Mouse (Mus musculus): Measurements from ENCODE around the gene Alkbh7. TPM values are rescaled to one million over a fixed set of nuclear protein-coding genes. Genes with fewer than 3 reads are reported as not detected.

Alkbh7 gene
- polyA plus RNA-seq, 1 experiment from 2014 or later: 41.0 TPM

GRCm38 (mm10) chr17:57011236-57012141, 14.3 kb downstream of the Alkbh7 start, which contains the start of the genes Gtf2f1 and Gm17949:
TSS of gene Gtf2f1 (minus strand) at chr17:57011288.
TSS of gene Gm17949 (plus strand) at chr17:57011469.
- Histone ChIP-seq H3K9me3 (replicated peaks) (no peaks in the 10 kb centered on the region), H3K4me1 (peaks cover 24% of the 10 kb centered on the region), H3K4me2 (peak within 1 kb of the TSS; percentile 93), H3K4me3 (peak within 1 kb of the TSS; percentile 73), H3K9ac (peak within 1 kb of the TSS; percentile 82), H3K36me3 (ENCODE audit: poor library complexity, severe bottlenecking) (peaks cover 28% of the 10 kb centered on the region), H3K27ac (peak within 1 kb of the TSS; percentile 91), H3K27me3 (no peaks in the 10 kb centered on the region)
- WGBS: under 1% methylated on average over 51 of the region's 51 CpGs
- peak; percentile 91 for ATAC-seq

- Histone ChIP-seq H3K9ac (peak overlapping the region; percentile 79), H3K9me3 (replicated peaks) (no peaks in the 10 kb centered on the region), H3K4me1 (peaks cover 24% of the 10 kb centered on the region), H3K27me3 (no peaks in the 10 kb centered on the region), H3K4me3 (peak overlapping the region; percentile 73), H3K27ac (peak overlapping the region; percentile 91; the same call in 1 of the 2 replicates), H3K4me2 (peak overlapping the region; percentile 76), H3K36me3 (ENCODE audit: poor library complexity, severe bottlenecking) (peaks cover 20% of the 10 kb centered on the region)
- 74% methylated on average over 13 of the region's 13 CpGs for WGBS
- ATAC-seq: no peak
Observed at GRCm38 (mm10) chr17:57012245-57012795, 15.2 kb downstream of the Alkbh7 start.

- Histone ChIP-seq H3K9ac (no peak overlapping the region), H3K9me3 (replicated peaks) (no peaks in the 10 kb centered on the region), H3K27ac (no peak overlapping the region), H3K4me1 (no peaks in the 10 kb centered on the region), H3K4me3 (no peak overlapping the region), H3K27me3 (no peaks in the 10 kb centered on the region), H3K4me2 (no peak overlapping the region), H3K36me3 (ENCODE audit: poor library complexity, severe bottlenecking) (peaks cover 56% of the 10 kb centered on the region)
- ATAC-seq: no peak
- WGBS: 86% methylated on average over 2 of the region's 2 CpGs
Observed at GRCm38 (mm10) chr17:57019693-57020092, 22.6 kb downstream of the Alkbh7 start.

DNA sequence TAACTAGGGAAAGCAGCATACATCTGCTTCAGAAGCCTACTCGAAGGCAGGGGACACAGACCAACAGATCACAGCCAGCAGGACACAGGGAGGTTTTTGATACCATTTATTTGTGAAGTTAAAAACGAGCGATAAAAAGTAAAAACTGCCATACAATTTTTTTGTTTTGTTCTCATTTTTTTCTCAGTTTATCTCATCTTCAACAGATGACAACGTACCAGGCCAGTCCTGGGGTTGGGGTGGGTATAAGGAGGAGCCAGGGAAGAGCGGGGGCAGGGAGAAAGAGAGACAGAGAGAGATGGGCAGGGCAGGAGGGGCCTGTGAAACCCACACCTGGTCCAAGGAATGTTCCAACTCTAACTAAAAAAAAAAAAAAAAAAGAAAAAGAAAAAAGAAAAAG, 23.8 kb downstream of the Alkbh7 start:
- H3K27ac ChIP-seq: no peak overlapping the region
- no peak overlapping the region for H3K4me3 ChIP-seq
- H3K9me3 ChIP-seq (replicated peaks): no peaks in the 10 kb centered on the region
- no peak overlapping the region for H3K9ac ChIP-seq
- no peak overlapping the region for H3K4me2 ChIP-seq
- ATAC-seq: no peak
- H3K4me1 ChIP-seq: no peaks in the 10 kb centered on the region
- 94% methylated on average over 5 of the region's 5 CpGs for WGBS
- H3K27me3 ChIP-seq: no peaks in the 10 kb centered on the region
- H3K36me3 ChIP-seq (ENCODE audit: poor library complexity, severe bottlenecking): peaks cover 68% of the 10 kb centered on the region

DNA sequence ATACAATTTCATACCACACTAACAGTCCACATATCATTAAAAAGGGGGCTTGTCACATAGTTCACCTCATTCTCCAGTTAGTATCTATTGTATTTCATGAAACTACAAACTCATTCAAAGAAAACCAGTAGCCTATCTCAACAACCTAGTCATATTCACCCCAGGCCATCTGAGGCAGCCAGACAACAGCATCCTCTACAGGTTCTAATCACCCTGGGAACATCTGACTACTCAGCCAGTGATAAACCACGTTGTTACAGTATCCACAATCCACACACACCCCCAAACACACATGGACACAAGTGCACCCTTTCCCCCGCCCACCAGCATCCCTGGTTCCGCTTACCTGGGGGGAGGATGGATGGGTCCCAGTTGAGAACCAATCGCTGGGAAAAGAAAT, 30.3 kb downstream of the Alkbh7 start:
- Histone ChIP-seq H3K27ac (no peak overlapping the region), H3K9me3 (replicated peaks) (no peaks in the 10 kb centered on the region), H3K4me2 (no peak overlapping the region), H3K4me3 (no peak overlapping the region), H3K27me3 (no peaks in the 10 kb centered on the region), H3K4me1 (peaks cover 19% of the 10 kb centered on the region), H3K9ac (no peak overlapping the region), H3K36me3 (ENCODE audit: poor library complexity, severe bottlenecking) (peaks cover 65% of the 10 kb centered on the region)
- no peak for ATAC-seq
- WGBS: 92% methylated on average over 4 of the region's 4 CpGs

DNA sequence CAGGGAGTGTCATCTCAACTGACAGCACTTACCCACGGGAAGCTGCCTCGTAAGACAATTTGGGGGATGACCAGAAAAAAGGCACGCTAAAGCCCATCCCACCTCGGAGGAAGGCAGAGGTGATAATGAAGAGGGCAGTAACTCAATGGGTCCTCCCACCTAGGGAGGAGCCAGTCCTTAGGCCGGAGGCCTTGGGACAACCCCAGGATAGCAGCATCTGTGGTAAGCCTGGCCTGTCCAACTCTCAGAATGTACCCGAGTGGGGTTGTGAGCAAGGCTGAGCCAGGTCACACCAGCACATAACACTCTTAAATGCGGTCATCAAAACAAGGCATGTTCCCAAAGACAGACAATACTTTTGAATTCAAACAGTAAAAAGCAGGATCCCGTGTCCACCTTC, 32.6 kb downstream of the Alkbh7 start:
- Histone ChIP-seq H3K27ac (no peak overlapping the region), H3K36me3 (ENCODE audit: poor library complexity, severe bottlenecking) (peaks cover 43% of the 10 kb centered on the region), H3K9ac (peak overlapping the region; percentile 99), H3K4me1 (peaks cover 21% of the 10 kb centered on the region), H3K4me2 (peak overlapping the region; percentile 93), H3K4me3 (peak overlapping the region; percentile 87), H3K9me3 (replicated peaks) (no peaks in the 10 kb centered on the region), H3K27me3 (no peaks in the 10 kb centered on the region)
- no peak for ATAC-seq
- 46% methylated on average over 8 of the region's 8 CpGs for WGBS

GRCm38 (mm10) chr17:57030931-57031660, 34.0 kb downstream of the Alkbh7 start, which contains the start of gene Khsrp:
TSS of gene Khsrp (minus strand) at chr17:57031522.
- H3K4me3 ChIP-seq: peak within 1 kb of the TSS; percentile 87
- H3K36me3 ChIP-seq (ENCODE audit: poor library complexity, severe bottlenecking): peaks cover 29% of the 10 kb centered on the region
- H3K27me3 ChIP-seq: 0 out of 2 replicates have a peak, but pooled peaks cover 6% of the 10 kb centered on the region
- no peaks in the 10 kb centered on the region for H3K9me3 ChIP-seq (replicated peaks)
- under 1% methylated on average over 83 of the region's 99 CpGs for whole genome bisulfite sequencing
- peak within 1 kb of the TSS; percentile 93 for H3K4me2 ChIP-seq
- peak within 1 kb of the TSS; percentile 99 for H3K9ac ChIP-seq
- peak within 1 kb of the TSS; percentile 94 for H3K27ac ChIP-seq
- ATAC-seq: 0 out of 2 replicates have a peak, but pooled peaks have one; percentile 0
- peaks cover 21% of the 10 kb centered on the region for H3K4me1 ChIP-seq

DNA sequence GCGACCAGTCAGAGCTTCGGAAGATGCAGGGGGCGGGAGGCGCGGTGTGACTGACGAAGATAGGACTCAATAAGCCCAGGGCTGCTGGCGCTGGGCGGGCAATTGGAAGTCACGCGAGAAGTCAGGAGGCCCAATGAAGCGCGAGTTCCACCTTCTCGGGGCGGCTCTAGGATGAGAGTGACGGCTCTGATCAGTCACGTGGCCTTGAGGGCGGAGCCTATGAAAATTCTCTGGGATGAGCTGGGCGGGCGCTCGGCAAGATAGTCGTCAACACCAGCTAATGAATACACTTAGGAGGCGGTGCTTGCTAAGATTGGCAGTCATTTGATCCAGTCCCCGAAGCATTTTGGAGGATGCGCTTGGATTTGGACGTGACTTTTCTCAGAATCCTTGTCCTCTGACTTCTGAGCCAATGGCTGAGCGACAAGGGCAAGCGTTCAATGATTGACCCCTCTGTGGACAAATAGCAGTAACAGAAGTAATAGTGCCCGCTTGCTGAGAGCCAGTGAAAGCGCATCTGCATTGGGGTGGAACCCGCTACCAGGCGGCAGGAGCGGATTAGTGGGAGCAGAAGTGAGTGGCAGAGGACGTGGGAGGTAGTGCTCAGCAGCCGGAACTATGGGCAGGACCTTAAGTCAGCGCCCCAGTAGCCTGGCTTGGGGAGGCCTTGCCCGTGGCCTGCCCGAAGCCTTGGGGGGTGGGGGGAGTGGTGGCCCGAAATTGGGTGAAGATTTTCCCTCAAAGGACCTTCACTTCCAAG, 34.7 kb downstream of the Alkbh7 start:
- ATAC-seq: peak; percentile 98
- 1% methylated on average over 38 of the region's 38 CpGs for WGBS
- peak overlapping the region; percentile 76 for H3K27ac ChIP-seq
- H3K4me1 ChIP-seq: peaks cover 21% of the 10 kb centered on the region
- peak overlapping the region; percentile 61 for H3K4me2 ChIP-seq
- peak overlapping the region; percentile 38 for H3K4me3 ChIP-seq
- H3K9ac ChIP-seq: peak overlapping the region; percentile 58
- peaks cover 22% of the 10 kb centered on the region for H3K36me3 ChIP-seq (ENCODE audit: poor library complexity, severe bottlenecking)
- 0 out of 2 replicates have a peak, but pooled peaks cover 6% of the 10 kb centered on the region for H3K27me3 ChIP-seq
- H3K9me3 ChIP-seq (replicated peaks): no peaks in the 10 kb centered on the region

DNA sequence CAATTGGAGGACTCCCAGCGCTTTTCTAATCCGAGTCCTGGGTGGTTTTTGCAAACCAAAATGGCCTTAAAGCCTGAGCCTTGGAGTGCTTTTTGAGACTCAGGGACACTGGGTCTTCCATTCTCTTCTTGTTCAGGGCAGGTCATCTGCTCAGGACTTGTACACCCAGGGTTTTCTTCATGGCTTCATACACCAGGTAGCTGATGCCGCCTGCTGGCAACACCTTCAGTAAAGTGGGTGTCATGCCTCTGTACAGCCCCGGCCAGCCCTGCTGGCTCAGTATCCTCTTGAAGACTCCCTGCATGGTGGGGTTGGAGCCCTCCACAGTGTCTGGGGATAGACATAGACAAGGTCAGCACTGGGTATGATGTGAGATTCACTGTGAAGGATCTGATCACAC, 35.7 kb downstream of the Alkbh7 start:
- peaks cover 11% of the 10 kb centered on the region for H3K36me3 ChIP-seq (ENCODE audit: poor library complexity, severe bottlenecking)
- H3K9me3 ChIP-seq (replicated peaks): no peaks in the 10 kb centered on the region
- WGBS: 91% methylated on average over 4 of the region's 4 CpGs
- no peak for ATAC-seq
- no peak overlapping the region for H3K4me3 ChIP-seq
- no peak overlapping the region for H3K27ac ChIP-seq
- H3K27me3 ChIP-seq: 0 out of 2 replicates have a peak, but pooled peaks cover 8% of the 10 kb centered on the region
- H3K4me1 ChIP-seq: peaks cover 21% of the 10 kb centered on the region
- no peak overlapping the region for H3K9ac ChIP-seq
- no peak overlapping the region for H3K4me2 ChIP-seq

DNA sequence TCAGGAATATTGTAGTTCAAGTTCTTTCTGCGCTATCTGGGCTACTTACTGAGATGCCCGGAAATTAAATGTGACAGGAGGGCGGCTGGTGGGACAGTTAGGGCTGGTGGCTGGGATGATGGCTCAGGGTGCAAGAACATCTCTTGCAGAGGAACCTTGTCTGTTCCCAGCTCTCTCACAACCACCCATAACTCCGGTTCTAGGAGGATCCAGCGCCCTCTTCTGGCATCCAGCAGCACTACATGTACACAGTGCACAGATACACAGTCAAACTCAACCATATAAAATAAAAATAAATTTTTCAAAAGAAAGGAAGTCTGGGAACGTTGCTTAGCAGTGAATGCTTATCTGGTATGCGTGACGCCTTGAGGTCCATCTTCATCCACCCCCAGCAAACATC, 41.8 kb downstream of the Alkbh7 start:
- Histone ChIP-seq H3K4me3 (no peak overlapping the region), H3K36me3 (ENCODE audit: poor library complexity, severe bottlenecking) (no peaks in the 10 kb centered on the region), H3K9me3 (replicated peaks) (no peaks in the 10 kb centered on the region), H3K4me2 (no peak overlapping the region), H3K4me1 (no peaks in the 10 kb centered on the region), H3K9ac (no peak overlapping the region), H3K27ac (no peak overlapping the region), H3K27me3 (peaks cover 18% of the 10 kb centered on the region)
- WGBS: 48% methylated on average over 8 of the region's 8 CpGs
- no peak for ATAC-seq

DNA sequence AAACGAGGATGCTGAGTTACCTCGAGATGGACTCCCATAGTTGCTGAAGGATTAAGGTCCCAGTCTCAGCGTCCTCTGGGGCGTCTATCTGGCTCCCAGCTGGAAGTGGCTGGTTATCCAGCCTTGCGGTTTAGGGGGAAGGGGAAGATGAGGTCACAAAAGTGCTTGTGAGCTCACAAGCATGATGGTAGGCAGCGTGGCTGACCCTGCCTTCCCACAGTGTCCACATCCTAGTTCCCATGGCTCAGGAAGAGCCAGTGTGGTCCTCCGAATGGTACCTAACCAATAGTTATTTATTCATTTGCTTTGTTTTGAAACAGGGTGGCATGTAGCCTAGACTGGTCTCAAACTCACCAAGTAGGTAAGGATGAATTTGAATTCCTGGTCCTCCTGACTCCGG, 44.4 kb downstream of the Alkbh7 start, which contains the start of gene Slc25a41:
Slc25a41 (minus strand) TSS at position 101 of the 400 bp plus-strand sequence.
- Histone ChIP-seq H3K36me3 (ENCODE audit: poor library complexity, severe bottlenecking) (peaks cover 16% of the 10 kb centered on the region), H3K4me1 (no peaks in the 10 kb centered on the region), H3K9ac (no peak within 1 kb of the TSS), H3K27ac (no peak within 1 kb of the TSS), H3K9me3 (replicated peaks) (no peaks in the 10 kb centered on the region), H3K27me3 (peaks cover 12% of the 10 kb centered on the region), H3K4me2 (no peak within 1 kb of the TSS), H3K4me3 (no peak within 1 kb of the TSS)
- 77% methylated on average over 8 of the region's 8 CpGs for WGBS
- no peak for ATAC-seq

All from forebrain, embryonic 13.5 days (tissue).